Mouse (Mus musculus): ENCODE data around the gene Bricd5.

- TF ChIP-seq CTCF (IDR thresholded peaks at IDR 0.05; ENCODE audit: low read depth): no peak
- TF ChIP-seq EP300 (IDR thresholded peaks at IDR 0.05; ENCODE audit: low read depth): no peak
Measured at GRCm38 (mm10) chr17:24524734-24525133, 51.0 kb downstream of the Bricd5 start.
